Mouse (Mus musculus) ovary, adult 10 weeks (tissue): Measurements from ENCODE around the gene Zfp358. TPM values are rescaled to one million over a fixed set of nuclear protein-coding genes. Genes with fewer than 3 reads are reported as not detected.

Experiments
- polyA plus RNA-seq: library from polyadenylated mRNA; stranded (reverse); fragments of 350-450 nt; fragmentation: Illumina TruSeq; extraction: RNeasy Lipid Tissue Mini Kit (QIAGEN cat#74804); gene quantifications from one replicate; pipeline ENCODE4 v1.2.3, GENCODE M21; 2014

Gene Zfp358
- 2.7 TPM for polyA plus RNA-seq

DNA sequence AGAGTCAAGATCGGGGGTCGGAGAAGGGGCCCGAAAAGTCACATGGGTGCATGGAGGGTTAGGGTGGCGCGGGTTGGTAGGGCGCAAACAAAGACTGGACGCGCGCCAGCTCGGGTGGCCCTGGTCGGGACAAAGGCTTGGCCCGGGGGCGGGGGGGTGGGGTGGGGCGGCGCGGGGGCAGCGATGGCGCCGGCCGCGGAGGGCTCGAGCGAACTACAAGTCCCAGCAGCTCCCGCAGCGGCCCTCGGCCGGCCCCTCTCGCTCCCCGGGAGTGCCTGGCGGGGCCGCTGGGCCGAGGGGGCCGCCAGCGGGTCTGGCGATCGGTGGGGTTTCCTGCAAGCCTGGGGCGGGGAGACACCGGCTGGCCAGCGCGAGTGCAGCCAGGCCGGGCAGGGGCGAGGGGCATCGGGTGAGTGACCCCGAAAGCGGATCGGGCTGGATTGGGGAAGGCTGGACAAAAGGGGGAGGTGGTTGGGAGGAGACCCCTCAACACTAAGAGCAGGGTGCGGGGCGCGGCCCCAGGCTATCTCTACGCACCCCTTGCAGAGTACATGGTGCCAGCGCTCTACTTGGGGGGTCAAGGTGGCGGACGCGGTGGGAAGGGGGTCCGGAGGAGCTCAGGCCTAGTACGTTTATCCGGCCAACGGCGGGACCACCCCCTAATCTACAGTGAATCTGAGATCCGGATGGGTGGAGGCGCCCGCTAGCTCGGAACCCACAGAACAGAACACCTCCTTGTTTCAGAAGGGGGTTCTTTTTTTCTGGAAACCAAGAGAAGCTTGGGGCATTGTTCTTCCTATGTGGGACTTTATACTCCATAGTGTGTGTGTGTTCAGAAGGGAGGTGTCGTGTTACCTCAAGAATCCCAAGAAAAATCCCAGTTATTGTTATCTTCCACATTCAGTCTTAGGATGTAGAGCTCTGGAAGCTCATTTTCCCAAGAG, at the start of gene Zfp358:
Gene Zfp358 (plus strand): TSS at position 238 of the 944 bp plus-strand sequence.

DNA sequence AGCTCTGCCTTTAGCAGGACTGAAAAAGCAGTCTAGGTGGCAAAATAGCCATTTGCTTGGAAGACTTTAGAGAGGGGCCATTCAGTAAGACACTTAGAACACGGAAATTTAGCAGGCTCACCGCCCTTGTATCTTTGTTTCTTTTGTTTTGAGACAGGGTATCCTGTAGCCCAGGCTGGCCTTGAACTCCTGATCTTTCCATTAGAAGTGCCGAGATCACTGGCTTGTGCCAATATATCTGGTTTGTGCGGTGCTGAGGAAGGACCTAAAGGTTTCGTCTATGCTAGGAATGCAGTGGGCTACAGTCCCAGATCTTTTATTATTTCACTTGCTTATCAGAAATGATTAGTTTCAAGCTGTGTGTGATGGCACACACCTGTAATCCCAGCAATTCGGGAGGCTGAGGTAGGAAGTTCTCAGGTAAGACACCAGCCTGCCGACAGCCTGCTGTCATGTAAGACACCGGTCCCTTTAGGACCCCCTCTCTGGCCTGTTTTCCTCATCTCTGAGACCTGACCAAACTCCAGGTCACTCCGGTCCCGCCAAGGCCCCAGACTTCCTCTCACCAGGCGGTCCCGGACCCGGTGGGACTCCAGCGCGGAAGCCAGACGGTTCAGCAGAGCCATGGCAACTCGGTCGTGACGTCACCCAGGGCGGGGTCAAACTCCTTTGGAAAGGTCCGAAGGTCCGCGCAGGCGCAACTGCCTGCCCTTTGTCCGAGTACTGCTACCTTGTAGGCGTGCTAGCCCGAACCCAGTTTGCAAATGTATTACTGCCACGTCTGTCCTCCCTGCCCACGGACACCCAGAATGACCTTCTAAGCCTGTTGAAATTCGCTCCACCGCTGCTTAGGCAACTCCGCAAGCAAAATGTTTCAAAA, 25.7 kb upstream of the Zfp358 start, which contains the start of gene Pex11g:
Gene Pex11g (minus strand): TSS at position 675 of the 880 bp plus-strand sequence.

DNA sequence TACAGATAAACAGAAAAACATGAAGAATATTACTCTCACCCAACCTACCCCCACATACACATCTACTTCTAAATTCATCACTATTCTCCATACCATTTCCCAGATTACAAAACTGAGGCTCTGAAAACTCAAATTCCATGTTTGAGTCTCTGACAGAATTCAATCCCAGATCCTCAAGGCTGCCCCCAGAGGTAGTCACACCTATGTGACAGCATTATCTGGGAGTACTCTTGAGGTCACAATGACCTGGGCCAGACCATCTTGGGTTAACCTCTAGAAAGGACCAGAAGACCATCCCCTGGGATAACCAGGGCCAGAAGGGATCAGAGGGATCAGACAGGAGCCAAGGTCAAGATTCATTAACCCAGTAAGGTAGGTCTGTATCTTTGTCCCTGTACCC, 22.4 kb upstream of the Zfp358 start, which contains the start of gene Tex45:
Gene Tex45 (plus strand): TSS at position 301 of the 400 bp plus-strand sequence.

DNA sequence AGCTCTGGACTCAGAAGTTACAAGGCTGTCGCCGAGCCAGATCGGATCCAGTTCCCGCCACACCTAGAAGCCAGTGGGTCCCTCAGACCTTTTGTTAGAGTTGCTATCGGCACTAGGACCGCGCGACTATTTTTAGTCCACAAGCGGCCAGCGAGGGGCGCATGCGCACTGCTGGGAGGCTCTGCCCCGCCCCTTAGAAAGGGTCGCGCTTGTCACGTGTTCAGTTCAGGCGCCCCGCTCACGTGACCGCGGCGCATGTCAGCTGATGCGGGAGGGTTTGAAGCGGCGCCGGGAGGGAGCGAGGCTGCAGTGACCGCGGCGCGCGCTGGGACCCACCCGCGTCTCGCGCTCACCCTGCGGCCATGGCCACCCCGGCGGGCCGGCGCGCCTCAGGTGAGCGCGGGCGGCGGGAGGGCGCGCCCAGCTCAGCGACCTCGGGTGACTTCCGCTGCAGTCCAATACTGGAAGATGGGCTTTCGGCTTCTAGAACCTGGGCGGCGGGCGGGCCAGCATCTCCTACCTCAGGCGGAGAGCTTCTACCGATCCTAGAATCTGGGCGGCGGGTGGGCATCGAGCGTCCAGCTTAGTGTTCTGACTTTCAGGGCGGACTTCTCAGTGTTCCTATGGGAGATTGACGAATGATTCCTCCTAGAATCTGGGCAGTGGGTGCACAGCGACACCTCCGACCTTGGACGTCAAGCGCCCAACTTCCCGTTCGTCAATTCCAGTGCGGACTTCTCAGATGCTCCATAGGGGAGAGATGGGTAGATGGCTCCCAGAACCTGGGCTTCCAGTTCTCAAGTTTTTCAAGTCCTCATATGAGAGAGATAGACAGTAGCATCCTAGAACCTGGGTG, 7.5 kb downstream of the Zfp358 start, which contains the start of gene Mcoln1:
Gene Mcoln1 (plus strand): TSS at position 223 of the 856 bp plus-strand sequence.

DNA sequence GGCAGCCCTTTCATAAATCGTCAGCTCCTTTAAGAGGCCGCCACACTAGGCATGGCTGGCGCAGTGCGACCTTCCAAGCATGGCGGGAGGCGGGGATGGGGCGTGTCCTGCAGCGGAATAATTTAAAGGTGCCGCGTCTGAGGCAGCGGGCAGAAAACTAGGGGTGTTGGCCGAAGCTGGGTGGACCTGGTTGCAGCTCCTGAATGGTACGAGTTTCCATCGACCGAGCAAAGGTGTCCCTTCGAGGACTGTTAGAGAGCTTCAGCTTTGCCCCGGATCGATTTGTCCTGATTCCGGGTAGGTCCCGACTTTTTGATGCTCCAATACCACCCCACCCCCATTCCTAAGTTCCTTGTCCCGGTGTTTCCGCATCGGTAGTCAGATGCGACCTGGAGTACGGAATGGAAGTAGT, 22.3 kb downstream of the Zfp358 start, which contains the start of gene Pnpla6:
Gene Pnpla6 (plus strand): TSS at position 125 of the 412 bp plus-strand sequence.

Other genes with a start within 250 kb of the Zfp358 start
- gene Insr, start 213.5 kb upstream of the Zfp358 start, polyA plus RNA-seq, result 69.2 TPM
- not detected for gene A430078G23Rik, start 139.7 kb upstream of the Zfp358 start, polyA plus RNA-seq
- gene Arhgef18, start 100.1 kb upstream of the Zfp358 start, polyA plus RNA-seq, result 6.4 TPM
- gene Pex11g, start 25.5 kb upstream of the Zfp358 start, polyA plus RNA-seq, result 0.54 TPM
- gene Tex45, start 22.3 kb upstream of the Zfp358 start, polyA plus RNA-seq, result not detected
- 6.6 TPM for gene Mcoln1, start 7.3 kb downstream of the Zfp358 start, polyA plus RNA-seq
- gene Pnpla6, start 22.2 kb downstream of the Zfp358 start, polyA plus RNA-seq, result 4.0 TPM
- gene C330021F23Rik, start 74.9 kb downstream of the Zfp358 start, polyA plus RNA-seq, result 1.2 TPM
- gene Camsap3, start 94.2 kb downstream of the Zfp358 start, polyA plus RNA-seq, result 0.26 TPM
- 0.48 TPM for gene Xab2, start 128.2 kb downstream of the Zfp358 start, polyA plus RNA-seq
- 7.8 TPM for gene Pet100, start 128.4 kb downstream of the Zfp358 start, polyA plus RNA-seq
- not detected for gene Pcp2, start 132.4 kb downstream of the Zfp358 start, polyA plus RNA-seq
- gene Stxbp2, start 137.8 kb downstream of the Zfp358 start, polyA plus RNA-seq, result 8.1 TPM
- 6.5 TPM for gene Retn, start 162.6 kb downstream of the Zfp358 start, polyA plus RNA-seq
- 0.51 TPM for gene Mcemp1, start 172.6 kb downstream of the Zfp358 start, polyA plus RNA-seq
- gene Fcor, start 179.2 kb downstream of the Zfp358 start, polyA plus RNA-seq, result 2.0 TPM
- 9.5 TPM for gene Trappc5, start 183.2 kb downstream of the Zfp358 start, polyA plus RNA-seq
- not detected for gene Fcer2a, start 201.0 kb downstream of the Zfp358 start, polyA plus RNA-seq
- gene Clec4g, start 227.5 kb downstream of the Zfp358 start, polyA plus RNA-seq, result not detected